Mouse (Mus musculus): ENCODE data around the gene Slc28a1.
"Not testable (repeated sequence)": the region's sequence is repeated elsewhere in the genome, so short reads cannot be mapped to it uniquely, and the experiment has no call there.

DNA sequence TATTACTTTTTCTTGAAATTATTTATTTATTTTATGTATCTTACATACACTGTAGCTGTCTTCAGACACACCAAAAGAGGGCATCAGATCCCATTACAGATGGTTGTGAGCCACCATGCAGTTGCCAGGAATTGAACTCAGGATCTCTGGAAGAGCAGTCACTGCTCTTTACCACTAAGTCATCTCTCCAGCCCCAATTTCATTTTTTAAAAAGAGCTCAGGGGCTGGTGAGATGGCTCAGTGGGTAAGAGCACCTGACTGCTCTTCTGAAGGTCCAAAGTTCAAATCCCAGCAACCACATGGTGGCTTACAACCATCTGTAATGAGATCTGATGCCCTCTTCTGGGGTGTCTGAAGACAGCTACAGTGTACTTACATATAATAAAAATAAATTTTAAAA, 39.6 kb downstream of the Slc28a1 start:
- TF ChIP-seq CTCF (IDR thresholded peaks at IDR 0.05; ENCODE audit: insufficient read depth, low read length); POLR2A (IDR thresholded peaks at IDR 0.05; ENCODE audit: borderline replicate concordance, extremely low read depth, low read depth, low read length): not testable (repeated sequence)
